Mouse (Mus musculus): ENCODE measurements around the gene Hoxa3. TPM values are rescaled to one million over a fixed set of nuclear protein-coding genes. Genes with fewer than 3 reads are reported as not detected.

Hoxa3 gene
- polyA plus RNA-seq, 1 experiment from 2014 or later = 7.7 TPM

DNA sequence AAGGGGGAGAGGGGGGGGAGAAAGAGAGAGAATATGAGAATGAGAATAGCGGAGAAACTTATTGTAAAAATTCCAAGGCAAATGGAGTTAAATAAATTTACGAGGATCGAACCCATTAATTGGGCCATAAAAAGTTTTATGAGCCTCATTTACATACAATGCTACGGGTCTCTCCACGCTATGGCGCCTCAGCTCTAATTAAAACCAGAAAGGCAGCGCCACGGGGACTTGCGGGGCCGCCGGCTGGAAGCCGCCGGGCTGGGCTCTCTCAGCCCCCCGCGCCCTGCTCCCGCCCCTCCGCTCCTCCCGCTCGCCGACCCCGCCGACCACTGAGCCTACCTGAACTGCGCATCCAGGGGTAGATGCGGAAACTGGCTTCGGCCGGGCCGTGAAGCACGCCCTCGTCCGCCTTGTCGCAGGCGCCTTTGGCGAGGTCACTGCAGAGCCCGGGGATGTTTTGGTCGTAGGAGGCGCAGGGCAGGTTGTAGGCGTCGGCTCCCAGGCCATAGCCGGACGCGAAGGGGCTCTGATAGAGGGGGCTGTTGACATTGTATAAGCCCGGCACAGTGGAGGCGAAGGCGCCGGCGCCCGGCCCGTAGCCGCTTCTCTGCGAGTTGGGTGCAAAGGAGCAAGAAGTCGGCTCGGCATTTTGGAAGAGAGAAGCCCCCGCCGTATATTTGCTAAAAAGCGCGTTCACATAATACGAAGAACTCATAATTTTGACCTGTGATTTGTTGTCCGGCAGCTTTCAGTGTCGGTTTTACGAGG lies 3.7 kb upstream of the Hoxa3 start:
- Histone ChIP-seq H3K36me3 (no peaks in the 10 kb centered on the region), H3K27ac (peak overlapping the region; percentile 99), H3K4me1 (replicated peaks) (peaks cover 68% of the 10 kb centered on the region), H3K4me3 (replicated peaks) (peak overlapping the region; percentile 89), H3K9me3 (no peaks in the 10 kb centered on the region), H3K9ac (replicated peaks) (peak overlapping the region; percentile 94), H3K27me3 (peaks cover 6% of the 10 kb centered on the region), H3K4me2 (peak overlapping the region; percentile 96)
- ATAC-seq (ENCODE audit: insufficient number of reproducible peaks, insufficient read depth, low FRiP score, low TSS enrichment, low read depth) = no peak
- under 1% methylated on average over 60 of the region's 60 CpGs for WGBS

DNA sequence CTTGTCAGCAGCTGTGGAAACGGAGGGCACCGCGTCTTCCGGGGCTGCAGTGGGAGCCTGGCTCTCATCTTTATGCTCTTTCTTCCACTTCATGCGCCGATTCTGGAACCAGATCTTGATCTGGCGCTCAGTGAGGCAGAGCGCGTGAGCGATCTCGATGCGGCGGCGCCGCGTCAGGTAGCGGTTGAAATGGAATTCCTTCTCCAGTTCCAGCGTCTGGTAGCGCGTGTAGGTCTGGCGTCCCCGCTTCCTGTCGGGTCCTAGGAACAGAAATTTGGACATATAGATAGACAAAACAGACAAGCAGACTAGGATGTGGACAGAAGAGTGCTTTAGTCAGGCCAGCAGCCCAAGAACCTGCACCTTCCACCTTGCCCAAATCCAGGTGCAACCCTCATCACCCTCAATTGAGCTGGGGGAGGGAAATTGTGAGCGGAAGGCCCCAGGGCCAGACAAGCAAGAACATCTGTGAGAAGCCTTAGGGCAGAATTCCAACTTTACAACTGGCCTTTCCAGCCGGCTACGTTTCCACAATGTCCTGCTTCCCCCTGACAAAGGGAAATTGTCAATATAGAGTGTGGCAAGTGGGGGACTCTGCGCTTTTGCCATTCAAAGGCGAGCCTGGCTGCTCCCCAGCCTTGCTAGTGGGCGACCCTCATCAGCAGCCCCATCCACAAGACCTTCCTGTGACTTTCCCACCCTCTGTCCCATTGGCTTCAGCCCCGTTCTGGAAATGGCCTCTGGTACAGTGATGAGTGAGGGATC lies 2.8 kb upstream of the Hoxa3 start:
- no peak for ATAC-seq (ENCODE audit: insufficient number of reproducible peaks, insufficient read depth, low FRiP score, low TSS enrichment, low read depth)
- peaks cover 6% of the 10 kb centered on the region for H3K27me3 ChIP-seq
- H3K4me1 ChIP-seq (replicated peaks) = peaks cover 67% of the 10 kb centered on the region
- H3K9ac ChIP-seq (replicated peaks) = peak overlapping the region; percentile 94
- 1% methylated on average over 30 of the region's 30 CpGs for WGBS
- peak overlapping the region; percentile 89 for H3K4me3 ChIP-seq (replicated peaks)
- peak overlapping the region; percentile 96 for H3K4me2 ChIP-seq
- H3K36me3 ChIP-seq = no peaks in the 10 kb centered on the region
- no peaks in the 10 kb centered on the region for H3K9me3 ChIP-seq
- H3K27ac ChIP-seq = peak overlapping the region; percentile 99

DNA sequence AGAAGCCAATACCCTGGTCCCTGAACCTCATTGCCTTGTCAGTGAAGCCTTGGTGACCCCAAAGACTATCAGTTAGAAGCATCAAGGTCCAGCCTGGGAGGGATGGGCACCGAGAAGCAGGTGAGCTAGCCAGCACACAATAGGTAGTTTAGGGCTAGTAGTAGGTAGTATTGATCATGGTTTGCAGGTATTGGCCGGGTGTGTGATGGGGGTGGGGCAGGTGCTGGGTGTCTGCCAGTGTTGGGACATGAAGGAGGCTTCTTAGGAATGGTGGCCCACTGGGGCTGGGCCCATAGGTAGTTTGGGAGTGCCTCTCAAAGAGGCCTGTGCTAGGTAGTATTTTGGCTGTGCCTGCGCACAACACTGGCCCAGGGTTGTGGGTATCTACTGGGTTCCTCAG lies 1.9 kb upstream of the Hoxa3 start:
- H3K4me2 ChIP-seq = peak overlapping the region; percentile 96
- peaks cover 6% of the 10 kb centered on the region for H3K27me3 ChIP-seq
- no peak for ATAC-seq (ENCODE audit: insufficient number of reproducible peaks, insufficient read depth, low FRiP score, low TSS enrichment, low read depth)
- H3K4me3 ChIP-seq (replicated peaks) = peak overlapping the region; percentile 89
- peaks cover 65% of the 10 kb centered on the region for H3K4me1 ChIP-seq (replicated peaks)
- 33% methylated on average over 3 of the region's 3 CpGs for WGBS
- H3K36me3 ChIP-seq = no peaks in the 10 kb centered on the region
- H3K27ac ChIP-seq = no peak overlapping the region
- 0 out of 2 replicates have a peak overlapping the region, but pooled peaks have one; percentile 14 for H3K9ac ChIP-seq (replicated peaks)
- no peaks in the 10 kb centered on the region for H3K9me3 ChIP-seq

DNA sequence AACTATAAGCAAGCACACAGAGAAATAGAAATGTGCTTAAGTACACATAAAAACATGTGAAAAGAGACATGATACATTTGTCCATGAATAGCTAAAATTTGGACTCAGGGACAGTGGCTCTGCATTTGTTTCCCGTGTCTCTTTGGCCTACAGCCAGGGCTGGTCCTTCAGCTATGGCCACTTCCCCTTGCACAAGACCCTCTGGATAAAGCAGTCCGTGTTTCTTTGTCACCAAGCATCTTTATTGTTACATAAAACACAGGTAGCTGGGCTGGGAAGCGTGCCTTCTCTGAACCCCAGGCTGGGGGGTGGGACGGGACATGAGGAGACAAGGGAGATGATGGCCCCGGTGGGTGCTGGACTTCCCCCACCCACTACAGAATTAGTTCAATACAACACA lies 1.1 kb upstream of the Hoxa3 start:
- Histone ChIP-seq H3K4me2 (peak overlapping the region; percentile 96), H3K9me3 (no peaks in the 10 kb centered on the region), H3K36me3 (no peaks in the 10 kb centered on the region), H3K27me3 (peaks cover 13% of the 10 kb centered on the region), H3K27ac (no peak overlapping the region), H3K4me1 (replicated peaks) (peaks cover 66% of the 10 kb centered on the region), H3K4me3 (replicated peaks) (0 out of 2 replicates have a peak overlapping the region, but pooled peaks have one; percentile 79), H3K9ac (replicated peaks) (no peak overlapping the region; the same call in 1 of the 2 replicates)
- WGBS = 26% methylated on average over 5 of the region's 5 CpGs
- ATAC-seq (ENCODE audit: insufficient number of reproducible peaks, insufficient read depth, low FRiP score, low TSS enrichment, low read depth) = no peak

DNA sequence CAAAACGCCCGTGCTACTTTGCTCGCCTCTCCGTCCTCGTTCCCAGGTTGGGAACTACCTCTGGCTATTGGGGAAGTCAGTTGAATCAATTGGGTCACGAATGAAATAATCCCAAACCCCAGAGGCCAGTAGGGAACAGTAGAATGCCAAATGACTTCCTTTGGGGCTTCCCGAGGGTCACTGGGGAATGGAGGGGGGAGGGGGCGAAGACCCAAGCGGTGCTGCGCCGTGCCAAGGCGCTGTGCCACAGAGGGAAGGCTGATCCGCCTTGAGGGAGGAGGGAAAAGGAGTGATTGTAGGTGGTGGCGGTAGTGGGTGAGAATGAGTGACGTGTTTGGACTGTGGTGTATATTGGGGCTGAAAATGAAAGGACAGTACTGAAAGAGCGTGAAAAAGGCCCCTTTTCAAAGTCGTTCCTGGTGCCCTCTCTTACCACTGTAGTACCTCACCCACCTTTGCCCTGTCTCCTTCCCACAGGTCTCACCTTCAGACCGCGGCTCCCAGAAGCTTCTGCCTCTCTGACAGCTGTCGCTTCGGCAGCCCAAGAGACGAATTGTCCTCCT lies 499 bp downstream of the Hoxa3 start:
- Histone ChIP-seq H3K27ac (peak overlapping the region; percentile 98), H3K4me1 (replicated peaks) (peaks cover 66% of the 10 kb centered on the region), H3K9ac (replicated peaks) (peak overlapping the region; percentile 94), H3K4me2 (peak overlapping the region; percentile 96), H3K27me3 (peaks cover 16% of the 10 kb centered on the region), H3K9me3 (no peaks in the 10 kb centered on the region), H3K36me3 (no peaks in the 10 kb centered on the region), H3K4me3 (replicated peaks) (peak overlapping the region; percentile 79)
- WGBS = under 1% methylated on average over 22 of the region's 22 CpGs
- no peak for ATAC-seq (ENCODE audit: insufficient number of reproducible peaks, insufficient read depth, low FRiP score, low TSS enrichment, low read depth)

DNA sequence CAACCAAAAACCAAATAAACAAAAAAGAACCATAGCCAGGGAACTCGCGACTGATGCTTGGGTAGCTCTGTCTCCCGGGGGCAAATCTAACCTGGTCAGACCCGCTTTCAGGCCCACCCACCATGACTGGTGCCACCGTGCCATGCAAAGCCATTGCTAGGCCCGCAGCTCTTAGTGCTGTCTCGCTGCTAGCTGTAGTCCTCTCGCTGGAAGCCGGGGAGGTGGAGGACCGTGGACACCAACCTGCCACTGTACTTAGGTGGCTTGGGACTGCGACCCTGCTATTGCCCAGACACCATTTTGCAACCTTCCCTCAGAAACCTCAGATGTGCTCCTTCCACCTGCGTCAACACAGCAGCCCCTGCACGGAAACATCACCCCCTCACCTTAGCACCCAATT lies 1.2 kb downstream of the Hoxa3 start:
- 0% methylated on average over 13 of the region's 13 CpGs for WGBS
- peak overlapping the region; percentile 94 for H3K9ac ChIP-seq (replicated peaks)

DNA sequence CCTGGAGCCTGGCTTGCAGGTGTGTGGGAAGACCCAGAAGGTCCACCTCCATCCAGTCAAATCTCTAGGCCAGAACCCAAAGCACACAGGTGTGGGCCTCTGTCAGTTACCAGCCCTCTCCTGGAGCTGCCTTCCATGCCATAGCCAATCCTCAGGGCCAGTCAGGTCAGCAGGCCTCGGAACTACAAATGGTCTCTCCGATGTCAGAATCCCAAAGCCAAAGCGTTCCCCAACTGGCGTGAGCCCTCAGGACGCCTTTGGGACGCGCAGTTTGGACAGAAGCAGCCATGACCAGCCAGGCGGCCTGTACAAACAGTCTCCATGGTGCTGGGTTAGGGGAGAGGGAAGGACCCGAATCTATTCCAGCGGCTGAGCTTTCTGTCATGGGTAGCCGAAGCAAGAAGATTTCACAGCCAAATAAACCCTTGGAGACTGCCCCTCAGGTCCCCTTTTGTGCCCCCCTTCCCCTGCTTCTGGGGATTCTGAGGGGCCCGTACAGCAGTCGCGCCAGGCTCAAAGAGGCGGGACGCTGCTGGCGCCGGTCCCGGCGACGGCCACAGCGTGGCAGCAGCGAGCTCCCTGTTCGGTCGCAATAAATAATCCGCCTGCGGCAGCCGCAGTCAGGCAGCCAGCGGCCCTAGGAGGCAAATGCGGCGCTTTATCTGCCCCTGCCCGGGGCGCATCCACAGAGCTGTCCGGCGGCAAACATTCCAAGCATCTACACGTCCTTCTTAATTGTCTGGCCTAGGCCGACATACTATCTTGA lies 1.8 kb downstream of the Hoxa3 start:
- Histone ChIP-seq H3K36me3 (peaks cover under 1% of the 10 kb centered on the region; the same call in 1 of the 2 replicates), H3K27me3 (peaks cover 26% of the 10 kb centered on the region), H3K4me1 (replicated peaks) (peaks cover 74% of the 10 kb centered on the region), H3K9ac (replicated peaks) (peak overlapping the region; percentile 94), H3K4me2 (peak overlapping the region; percentile 96), H3K4me3 (replicated peaks) (peak overlapping the region; percentile 79), H3K9me3 (no peaks in the 10 kb centered on the region), H3K27ac (peak overlapping the region; percentile 98)
- whole genome bisulfite sequencing = under 1% methylated on average over 37 of the region's 37 CpGs
- ATAC-seq (ENCODE audit: insufficient number of reproducible peaks, insufficient read depth, low FRiP score, low TSS enrichment, low read depth) = peak; percentile 16; the same call in 1 of the 2 replicates

More for the DNA sequence above, 1.2 kb downstream of the Hoxa3 start:
- H3K9me3 ChIP-seq = no peaks in the 10 kb centered on the region
- peaks cover 70% of the 10 kb centered on the region for H3K4me1 ChIP-seq (replicated peaks)
- peaks cover 23% of the 10 kb centered on the region for H3K27me3 ChIP-seq
- H3K36me3 ChIP-seq = no peaks in the 10 kb centered on the region
- ATAC-seq (ENCODE audit: insufficient number of reproducible peaks, insufficient read depth, low FRiP score, low TSS enrichment, low read depth) = no peak
- peak overlapping the region; percentile 79 for H3K4me3 ChIP-seq (replicated peaks)
- peak overlapping the region; percentile 96 for H3K4me2 ChIP-seq
- peak overlapping the region; percentile 98 for H3K27ac ChIP-seq

DNA sequence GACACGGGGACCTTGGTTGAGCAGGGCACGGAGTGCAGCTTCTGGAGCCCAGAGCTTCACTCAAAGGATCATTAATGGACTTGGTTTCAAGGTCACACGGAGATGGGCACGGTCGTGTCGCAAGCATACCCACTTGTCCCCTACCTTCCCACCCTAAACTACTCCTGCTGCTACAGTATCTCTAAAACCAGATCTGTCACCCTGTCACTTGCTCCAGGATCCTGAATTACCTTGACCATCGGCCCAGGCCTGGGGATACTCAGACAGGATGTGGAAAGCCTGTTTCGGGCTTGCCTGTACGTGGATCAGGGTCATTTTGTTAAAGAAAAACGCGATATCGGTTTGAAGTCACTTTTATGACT lies 3.5 kb downstream of the Hoxa3 start:
- H3K4me2 ChIP-seq = peak overlapping the region; percentile 96
- H3K4me1 ChIP-seq (replicated peaks) = peaks cover 74% of the 10 kb centered on the region
- peak overlapping the region; percentile 72 for H3K9ac ChIP-seq (replicated peaks)
- H3K27me3 ChIP-seq = peaks cover 28% of the 10 kb centered on the region; the same call in 1 of the 2 replicates
- peak overlapping the region; percentile 79 for H3K4me3 ChIP-seq (replicated peaks)
- peaks cover 17% of the 10 kb centered on the region for H3K36me3 ChIP-seq
- H3K9me3 ChIP-seq = no peaks in the 10 kb centered on the region
- 5% methylated on average over 12 of the region's 12 CpGs for WGBS
- peak overlapping the region; percentile 69 for H3K27ac ChIP-seq
- no peak for ATAC-seq (ENCODE audit: insufficient number of reproducible peaks, insufficient read depth, low FRiP score, low TSS enrichment, low read depth)

DNA sequence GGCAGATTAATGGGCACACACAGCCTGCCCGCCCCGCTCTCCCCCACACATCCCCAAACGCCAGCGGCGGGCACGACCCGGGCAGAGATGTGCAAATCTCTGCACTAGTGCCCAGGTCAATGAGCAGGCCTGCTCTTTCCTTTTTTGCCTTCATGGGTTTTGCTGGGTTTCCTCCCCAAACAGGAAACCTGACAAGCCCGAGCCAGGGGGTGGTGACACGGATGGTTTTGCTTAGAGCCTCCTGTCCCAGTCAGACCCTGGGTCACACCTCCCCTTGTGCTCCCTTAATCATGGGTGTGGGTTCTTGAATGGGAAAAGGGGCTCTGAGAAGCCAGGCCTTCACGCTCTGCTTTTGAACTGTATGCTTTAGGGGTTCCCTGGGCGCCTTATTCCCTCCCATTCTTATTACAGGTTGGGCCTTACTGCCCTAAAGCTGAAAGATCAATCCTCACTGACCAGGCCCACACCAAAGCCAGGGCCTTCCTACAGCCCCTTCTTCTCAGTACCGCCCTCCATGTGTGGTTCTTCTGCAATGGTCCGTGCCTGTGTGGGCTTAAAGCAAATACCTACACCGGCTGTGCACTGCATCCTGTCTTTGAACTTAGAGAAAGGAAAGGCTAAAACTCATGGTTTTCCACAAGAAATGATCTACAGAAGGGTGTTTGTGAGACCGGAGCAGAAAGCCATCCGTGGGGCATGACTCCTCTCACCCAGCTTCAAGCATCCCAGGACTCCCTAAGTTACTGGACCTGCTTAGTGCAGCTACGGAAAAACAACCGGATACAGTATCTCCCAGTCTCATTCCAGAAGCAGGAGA lies 4.1 kb downstream of the Hoxa3 start:
- H3K4me1 ChIP-seq (replicated peaks) = peaks cover 74% of the 10 kb centered on the region
- peaks cover 28% of the 10 kb centered on the region; the same call in 1 of the 2 replicates for H3K27me3 ChIP-seq
- H3K27ac ChIP-seq = peak overlapping the region; percentile 69
- WGBS = 4% methylated on average over 18 of the region's 18 CpGs
- H3K9ac ChIP-seq (replicated peaks) = peak overlapping the region; percentile 72
- peak overlapping the region; percentile 79 for H3K4me3 ChIP-seq (replicated peaks)
- no peak for ATAC-seq (ENCODE audit: insufficient number of reproducible peaks, insufficient read depth, low FRiP score, low TSS enrichment, low read depth)
- peak overlapping the region; percentile 96 for H3K4me2 ChIP-seq
- no peaks in the 10 kb centered on the region for H3K9me3 ChIP-seq
- peaks cover 17% of the 10 kb centered on the region for H3K36me3 ChIP-seq
